Mouse (Mus musculus): ENCODE results near the gene Coro1b. TPM values are rescaled to one million over a fixed set of nuclear protein-coding genes. Genes with fewer than 3 reads are reported as not detected.

The Coro1b gene
- polyA plus RNA-seq, 1 experiment from 2014 or later: 127 TPM

- no peak for ATAC-seq (replicated peaks)
- Histone ChIP-seq H3K9me3 (no peaks in the 10 kb centered on the region), H3K27ac (no peak overlapping the region), H3K4me2 (no peak overlapping the region), H3K36me3 (replicated peaks) (no peaks in the 10 kb centered on the region), H3K27me3 (replicated peaks) (no peaks in the 10 kb centered on the region), H3K4me1 (peaks cover 17% of the 10 kb centered on the region), H3K4me3 (no peak overlapping the region), H3K9ac (no peak overlapping the region)
- 88% methylated on average over 10 of the region's 10 CpGs for WGBS
Observed at GRCm38 (mm10) chr19:4170723-4171392, 22.4 kb downstream of the Coro1b start.

GRCm38 (mm10) chr19:4171393-4172290 is 23.2 kb downstream of the Coro1b start:
- Histone ChIP-seq H3K27me3 (replicated peaks) (no peaks in the 10 kb centered on the region), H3K9me3 (no peaks in the 10 kb centered on the region), H3K36me3 (replicated peaks) (no peaks in the 10 kb centered on the region), H3K4me3 (no peak overlapping the region), H3K4me1 (peaks cover 17% of the 10 kb centered on the region), H3K27ac (no peak overlapping the region), H3K9ac (no peak overlapping the region), H3K4me2 (no peak overlapping the region)
- ATAC-seq (replicated peaks): no peak
- 77% methylated on average over 13 of the region's 13 CpGs for WGBS

- Histone ChIP-seq H3K4me3 (no peak overlapping the region), H3K4me2 (no peak overlapping the region), H3K27me3 (replicated peaks) (0 out of 2 replicates have a peak, but pooled peaks cover 2% of the 10 kb centered on the region), H3K9ac (no peak overlapping the region), H3K4me1 (peaks cover 17% of the 10 kb centered on the region), H3K36me3 (replicated peaks) (no peaks in the 10 kb centered on the region), H3K9me3 (no peaks in the 10 kb centered on the region), H3K27ac (no peak overlapping the region)
- 52% methylated on average over 11 of the region's 11 CpGs for WGBS
- no peak for ATAC-seq (replicated peaks)
Observed at GRCm38 (mm10) chr19:4172925-4173324, 24.5 kb downstream of the Coro1b start.

- Histone ChIP-seq H3K27me3 (replicated peaks) (0 out of 2 replicates have a peak, but pooled peaks cover 2% of the 10 kb centered on the region), H3K36me3 (replicated peaks) (no peaks in the 10 kb centered on the region), H3K27ac (no peak within 1 kb of the TSS), H3K4me2 (peak within 1 kb of the TSS; percentile 33), H3K9me3 (no peaks in the 10 kb centered on the region), H3K4me3 (no peak within 1 kb of the TSS), H3K9ac (peak within 1 kb of the TSS; percentile 8; the same call in 1 of the 2 replicates), H3K4me1 (peaks cover 9% of the 10 kb centered on the region)
- WGBS: 2% methylated on average over 11 of the region's 11 CpGs
- 0 out of 2 replicates have a peak, but pooled peaks have one; percentile 14 for ATAC-seq (replicated peaks)
Observed at GRCm38 (mm10) chr19:4175368-4175947, 27.0 kb downstream of the Coro1b start, which contains the start of gene Carns1. Gene Carns1 (minus strand): TSS chr19:4175479.

GRCm38 (mm10) chr19:4180411-4180810 is 32.0 kb downstream of the Coro1b start:
- Histone ChIP-seq H3K9ac (no peak overlapping the region), H3K27me3 (replicated peaks) (0 out of 2 replicates have a peak, but pooled peaks cover 2% of the 10 kb centered on the region), H3K9me3 (no peaks in the 10 kb centered on the region), H3K27ac (no peak overlapping the region), H3K4me2 (no peak overlapping the region), H3K4me3 (no peak overlapping the region), H3K36me3 (replicated peaks) (no peaks in the 10 kb centered on the region), H3K4me1 (peaks cover 12% of the 10 kb centered on the region)
- WGBS: 87% methylated on average over 7 of the region's 7 CpGs
- no peak for ATAC-seq (replicated peaks)

- Histone ChIP-seq H3K27me3 (replicated peaks) (0 out of 2 replicates have a peak, but pooled peaks cover 2% of the 10 kb centered on the region), H3K36me3 (replicated peaks) (no peaks in the 10 kb centered on the region), H3K9me3 (no peaks in the 10 kb centered on the region), H3K4me2 (no peak overlapping the region), H3K4me1 (peaks cover 9% of the 10 kb centered on the region), H3K9ac (no peak overlapping the region), H3K27ac (no peak overlapping the region), H3K4me3 (no peak overlapping the region)
- WGBS: 43% methylated on average over 3 of the region's 3 CpGs
- no peak; the same call in 1 of the 2 replicates for ATAC-seq (replicated peaks)
Observed at GRCm38 (mm10) chr19:4181892-4182291, 33.5 kb downstream of the Coro1b start.

- ATAC-seq (replicated peaks): no peak
- H3K4me1 ChIP-seq: peaks cover 9% of the 10 kb centered on the region
- no peaks in the 10 kb centered on the region for H3K27me3 ChIP-seq (replicated peaks)
- no peak overlapping the region for H3K4me3 ChIP-seq
- no peaks in the 10 kb centered on the region for H3K9me3 ChIP-seq
- no peak overlapping the region for H3K4me2 ChIP-seq
- H3K9ac ChIP-seq: no peak overlapping the region
- no peaks in the 10 kb centered on the region for H3K36me3 ChIP-seq (replicated peaks)
- 78% methylated on average over 2 of the region's 2 CpGs for WGBS
- no peak overlapping the region for H3K27ac ChIP-seq
Observed at GRCm38 (mm10) chr19:4183689-4184088, 35.3 kb downstream of the Coro1b start.

- no peak overlapping the region for H3K27ac ChIP-seq
- no peak overlapping the region for H3K9ac ChIP-seq
- peaks cover 9% of the 10 kb centered on the region for H3K4me1 ChIP-seq
- H3K27me3 ChIP-seq (replicated peaks): no peaks in the 10 kb centered on the region
- H3K36me3 ChIP-seq (replicated peaks): no peaks in the 10 kb centered on the region
- H3K4me3 ChIP-seq: no peak overlapping the region
- ATAC-seq (replicated peaks): no peak
- no peaks in the 10 kb centered on the region for H3K9me3 ChIP-seq
- 59% methylated on average over 15 of the region's 15 CpGs for WGBS
- H3K4me2 ChIP-seq: no peak overlapping the region
Observed at GRCm38 (mm10) chr19:4184976-4185975, 36.9 kb downstream of the Coro1b start.

- Histone ChIP-seq H3K27ac (no peak overlapping the region), H3K9ac (no peak overlapping the region), H3K4me1 (peaks cover 2% of the 10 kb centered on the region; the same call in 1 of the 2 replicates), H3K4me2 (no peak overlapping the region), H3K9me3 (no peaks in the 10 kb centered on the region), H3K36me3 (replicated peaks) (no peaks in the 10 kb centered on the region), H3K4me3 (no peak overlapping the region), H3K27me3 (replicated peaks) (no peaks in the 10 kb centered on the region)
- no peak for ATAC-seq (replicated peaks)
- WGBS: 75% methylated on average over 3 of the region's 3 CpGs
Observed at GRCm38 (mm10) chr19:4187303-4187702, 38.9 kb downstream of the Coro1b start.

- WGBS: 89% methylated on average over 12 of the region's 12 CpGs
- no peak overlapping the region for H3K4me2 ChIP-seq
Observed at GRCm38 (mm10) chr19:4189051-4189620, 40.7 kb downstream of the Coro1b start.

GRCm38 (mm10) chr19:4190831-4191334 is 42.5 kb downstream of the Coro1b start, which contains the start of gene Tbc1d10c:
Gene Tbc1d10c (minus strand): TSS chr19:4191284.
- peaks cover 19% of the 10 kb centered on the region for H3K4me1 ChIP-seq
- peaks cover 18% of the 10 kb centered on the region for H3K36me3 ChIP-seq (replicated peaks)
- no peaks in the 10 kb centered on the region for H3K27me3 ChIP-seq (replicated peaks)
- ATAC-seq (replicated peaks): 0 out of 2 replicates have a peak, but pooled peaks have one; percentile 6
- peak within 1 kb of the TSS; percentile 93 for H3K4me2 ChIP-seq
- H3K27ac ChIP-seq: peak within 1 kb of the TSS; percentile 84
- no peaks in the 10 kb centered on the region for H3K9me3 ChIP-seq
- H3K9ac ChIP-seq: peak within 1 kb of the TSS; percentile 88
- H3K4me3 ChIP-seq: peak within 1 kb of the TSS; percentile 70
- WGBS: 70% methylated on average over 4 of the region's 4 CpGs

More at GRCm38 (mm10) chr19:4189051-4189620, 40.7 kb downstream of the Coro1b start:
- Histone ChIP-seq H3K36me3 (replicated peaks) (peaks cover 2% of the 10 kb centered on the region), H3K27ac (no peak overlapping the region), H3K4me3 (no peak overlapping the region), H3K9me3 (no peaks in the 10 kb centered on the region), H3K27me3 (replicated peaks) (no peaks in the 10 kb centered on the region), H3K4me1 (peaks cover 14% of the 10 kb centered on the region), H3K9ac (no peak overlapping the region)
- ATAC-seq (replicated peaks): no peak

Data from midbrain, embryonic 15.5 days (tissue).